Mouse (Mus musculus) liver, embryonic 11.5 days (tissue): ENCODE data around the gene Fbln2. TPM values are rescaled to one million over a fixed set of nuclear protein-coding genes. Genes with fewer than 3 reads are reported as not detected.
A peak's percentile ranks its signal among the peaks of the same experiment; 100 is the strongest.

Experiments
- ATAC-seq: fragments of 200-750 bp; cut with Nextera tagmentation; replicated peaks from 2 replicates; pipeline ENCODE4 v1.8.0; 2017; ENCODE audit warnings: moderate number of reproducible peaks, mild to moderate bottlenecking, moderate TSS enrichment, moderate library complexity; ENCODE audit not compliant: low FRiP score
- DNase-seq: peaks from one replicate; pipeline ENCODE4 v3.0.0-alpha.2; 2017; ENCODE audit warnings: low spot score
- H3K27ac ChIP-seq: fragments of 300-500 bp; sonication (generic); 2 replicates; pipeline ENCODE4 v1.5.1; 2014; ENCODE audit warnings: mild to moderate bottlenecking, low read depth, low read length, control low read depth
- H3K27me3 ChIP-seq: fragments of 300-500 bp; sonication (generic); replicated peaks from 2 replicates; pipeline ENCODE4 v1.6.1; 2014; ENCODE audit warnings: low read length, mixed read lengths; ENCODE audit not compliant: control insufficient read depth, insufficient read depth
- H3K36me3 ChIP-seq: fragments of 300-500 bp; sonication (generic); 2 replicates; pipeline ENCODE4 v1.6.1; 2014; ENCODE audit warnings: mild to moderate bottlenecking, low read length, moderate library complexity, mixed read lengths; ENCODE audit not compliant: control insufficient read depth, insufficient read depth
- H3K4me1 ChIP-seq: fragments of 300-500 bp; sonication (generic); replicated peaks from 2 replicates; pipeline ENCODE4 v1.6.1; 2014; ENCODE audit warnings: low read length, mixed read lengths; ENCODE audit not compliant: control insufficient read depth, insufficient read depth
- H3K4me2 ChIP-seq: fragments of 300-500 bp; sonication (generic); 2 replicates; pipeline ENCODE4 v1.6.1; 2014; ENCODE audit warnings: mild to moderate bottlenecking, control low read depth, moderate library complexity
- H3K4me3 ChIP-seq: fragments of 300-500 bp; sonication (generic); 2 replicates; pipeline ENCODE4 v1.5.1; 2014; ENCODE audit warnings: low read depth, low read length, control low read depth
- H3K9ac ChIP-seq: fragments of 300-500 bp; sonication (generic); 2 replicates; pipeline ENCODE4 v1.6.1; 2014; ENCODE audit warnings: low read depth, low read length, control low read depth
- H3K9me3 ChIP-seq: fragments of 300-500 bp; sonication (generic); 2 replicates; pipeline ENCODE4 v1.6.1; 2016; ENCODE audit warnings: low read length, inconsistent platforms, mixed read lengths; ENCODE audit not compliant: control insufficient read depth
- WGBS: fragments of 180-500 bp; shearing (Covaris S2); extraction: QIAGEN DNeasy Blood & Tissue Kit; methylation state at CpG from one replicate; pipeline ENCODE4 v1.1.7; 2014; 5-methylcytosine and 5-hydroxymethylcytosine counted together
- polyA plus RNA-seq: library from polyadenylated mRNA; unstranded; fragments of >200 nt; fragmentation: Nextera tagmentation; extraction: Ambion mirVana; gene quantifications from 2 replicates; pipeline ENCODE4 v1.2.1, GENCODE M21; 2014

The Fbln2 gene
- polyA plus RNA-seq, 1 experiment from 2014 or later = 33.3 TPM

DNA sequence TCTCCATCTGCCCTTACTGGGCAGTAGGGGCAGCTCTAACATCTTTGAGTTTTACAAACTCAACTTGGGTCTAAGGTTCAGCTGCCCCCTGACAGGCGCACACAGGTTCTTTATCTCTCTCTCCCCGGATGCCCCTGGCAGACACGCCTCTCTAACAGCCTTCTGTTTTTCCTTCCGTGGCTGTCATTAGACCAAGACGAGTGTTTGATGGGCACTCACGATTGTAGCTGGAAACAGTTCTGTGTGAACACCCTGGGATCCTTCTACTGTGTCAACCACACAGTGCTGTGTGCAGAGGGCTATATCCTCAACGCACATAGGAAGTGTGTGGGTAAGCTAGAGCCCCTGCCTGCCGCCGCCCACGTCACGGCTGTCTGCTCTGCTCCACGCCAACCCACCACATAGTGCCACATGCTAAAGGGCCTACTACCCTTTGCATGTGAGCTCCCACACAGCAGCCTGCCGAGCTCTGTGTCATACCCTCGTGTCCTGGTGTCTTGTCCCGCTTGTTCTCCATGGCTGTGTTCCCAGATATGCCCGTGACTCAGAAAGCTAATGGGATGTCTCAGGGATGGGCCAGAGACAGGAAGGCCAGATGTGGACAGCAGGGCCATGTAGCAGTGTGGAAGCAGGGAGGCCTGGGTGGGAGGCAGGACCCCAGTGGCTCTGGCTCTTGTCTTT is 47.3 kb downstream of the Fbln2 start:
- H3K9ac ChIP-seq = no peak overlapping the region
- H3K27me3 ChIP-seq = no peaks in the 10 kb centered on the region; the same call in 1 of the 2 replicates
- H3K4me3 ChIP-seq = no peak overlapping the region
- 66% methylated on average over 16 of the region's 16 CpGs for WGBS
- H3K4me1 ChIP-seq = no peaks in the 10 kb centered on the region
- no peak overlapping the region for H3K4me2 ChIP-seq
- no peaks in the 10 kb centered on the region for H3K9me3 ChIP-seq
- no peaks in the 10 kb centered on the region; the same call in 1 of the 2 replicates for H3K36me3 ChIP-seq
- H3K27ac ChIP-seq = no peak overlapping the region
- DNase-seq = no peak
- ATAC-seq = no peak

DNA sequence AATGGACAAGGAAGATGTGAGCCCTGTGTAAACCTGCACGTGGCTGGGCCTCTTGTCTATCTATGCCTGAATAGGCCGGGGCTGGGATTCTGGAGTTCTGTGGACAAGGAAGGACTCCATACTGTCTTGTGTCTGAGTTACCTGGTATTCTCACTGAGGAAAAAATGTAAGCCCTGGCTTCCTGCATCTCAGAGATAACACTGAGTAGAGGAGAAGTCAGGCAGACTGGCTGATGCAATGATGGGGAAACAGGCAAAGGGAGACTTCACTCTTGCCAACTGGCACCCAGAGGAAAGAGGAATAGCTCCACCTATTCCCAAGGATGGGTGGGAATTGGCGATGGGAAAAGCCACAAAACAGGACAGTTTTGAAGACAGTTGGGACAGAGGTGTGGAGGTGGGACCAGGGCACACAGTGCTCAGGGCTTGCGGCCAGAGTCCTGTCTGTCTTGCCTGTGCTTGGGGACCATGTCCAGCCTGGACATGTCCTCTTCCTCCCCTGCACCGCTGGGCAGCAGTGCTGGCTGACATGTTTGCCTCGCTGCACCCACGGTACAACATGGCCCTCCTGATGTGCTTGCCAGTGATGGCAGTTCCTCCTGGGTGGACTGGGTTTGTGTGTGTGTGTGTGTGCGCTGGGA is 48.2 kb downstream of the Fbln2 start:
- no peak overlapping the region for H3K9ac ChIP-seq
- H3K9me3 ChIP-seq = no peaks in the 10 kb centered on the region
- WGBS = 74% methylated on average over 8 of the region's 8 CpGs
- no peak overlapping the region for H3K27ac ChIP-seq
- H3K27me3 ChIP-seq = no peaks in the 10 kb centered on the region; the same call in 1 of the 2 replicates
- H3K4me2 ChIP-seq = no peak overlapping the region
- H3K4me1 ChIP-seq = no peaks in the 10 kb centered on the region
- H3K4me3 ChIP-seq = no peak overlapping the region
- H3K36me3 ChIP-seq = no peaks in the 10 kb centered on the region; the same call in 1 of the 2 replicates
- ATAC-seq (no peak), DNase-seq (no peak)

DNA sequence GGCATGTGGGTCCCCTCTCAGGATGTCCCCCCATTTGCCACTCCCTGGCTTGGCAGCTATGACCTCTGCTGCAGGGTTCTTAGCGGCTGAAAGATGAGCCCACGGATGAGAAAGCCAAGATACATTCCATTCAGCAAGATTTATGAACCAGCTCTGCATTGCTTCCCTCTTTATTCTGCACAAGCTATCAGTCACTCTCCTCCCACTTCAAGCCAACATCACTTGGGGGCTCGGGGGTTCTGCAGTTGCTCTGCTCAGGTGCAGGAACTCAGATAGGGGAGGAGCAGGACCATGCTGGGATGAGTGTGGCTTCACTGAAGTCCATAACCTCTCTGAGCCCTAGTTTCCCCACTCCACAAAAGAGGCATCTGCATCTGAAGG is 48.7 kb downstream of the Fbln2 start:
- H3K27ac ChIP-seq = no peak overlapping the region
- H3K4me1 ChIP-seq = no peaks in the 10 kb centered on the region
- no peak overlapping the region for H3K4me2 ChIP-seq
- no peak overlapping the region for H3K9ac ChIP-seq
- H3K4me3 ChIP-seq = no peak overlapping the region
- ATAC-seq (no peak), DNase-seq (no peak)
- WGBS = 55% methylated on average over 3 of the region's 3 CpGs
- no peaks in the 10 kb centered on the region for H3K9me3 ChIP-seq
- H3K27me3 ChIP-seq = no peaks in the 10 kb centered on the region; the same call in 1 of the 2 replicates
- no peaks in the 10 kb centered on the region; the same call in 1 of the 2 replicates for H3K36me3 ChIP-seq

DNA sequence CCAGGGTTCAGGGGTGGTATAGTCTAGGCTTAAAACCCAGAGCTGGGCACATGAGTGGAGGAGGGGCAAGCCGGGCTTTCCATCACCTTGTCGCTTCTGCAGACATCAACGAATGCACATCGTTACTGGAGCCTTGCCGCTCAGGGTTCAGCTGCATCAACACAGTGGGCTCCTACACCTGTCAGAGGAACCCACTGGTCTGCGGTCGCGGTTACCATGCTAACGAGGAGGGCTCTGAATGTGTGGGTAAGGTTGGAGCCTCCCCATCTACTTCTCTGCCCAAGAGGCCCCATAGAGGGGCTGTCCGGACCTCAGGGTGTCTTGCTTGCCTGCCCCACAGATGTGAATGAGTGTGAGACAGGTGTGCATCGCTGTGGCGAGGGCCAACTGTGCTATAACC is 53.4 kb downstream of the Fbln2 start:
- no peaks in the 10 kb centered on the region for H3K9me3 ChIP-seq
- no peak overlapping the region for H3K4me2 ChIP-seq
- no peak overlapping the region for H3K9ac ChIP-seq
- DNase-seq = no peak
- no peaks in the 10 kb centered on the region for H3K36me3 ChIP-seq
- 79% methylated on average over 12 of the region's 12 CpGs for WGBS
- H3K4me3 ChIP-seq = no peak overlapping the region
- no peaks in the 10 kb centered on the region for H3K4me1 ChIP-seq
- no peaks in the 10 kb centered on the region for H3K27me3 ChIP-seq
- H3K27ac ChIP-seq = no peak overlapping the region
- no peak for ATAC-seq

DNA sequence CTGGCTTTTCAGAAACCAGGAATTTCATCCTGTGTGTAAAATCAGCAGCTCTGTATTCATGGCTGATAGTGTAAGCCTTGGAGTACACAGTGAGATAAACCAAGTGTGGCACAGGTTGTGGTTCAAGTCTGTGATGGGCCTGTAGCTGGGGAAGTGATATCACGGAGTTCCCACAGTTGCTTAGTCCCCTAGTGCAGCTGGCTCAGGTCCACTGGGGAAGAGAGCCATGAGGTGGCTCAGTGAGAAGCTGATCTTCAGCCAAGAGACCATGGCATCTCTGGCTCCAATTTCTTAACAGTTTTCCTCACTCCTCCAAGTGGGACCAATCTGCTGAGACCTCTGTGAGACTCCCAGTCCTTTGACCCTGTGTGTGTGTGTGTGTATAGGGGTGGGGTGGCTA is 54.4 kb downstream of the Fbln2 start:
- no peaks in the 10 kb centered on the region for H3K4me1 ChIP-seq
- H3K27ac ChIP-seq = no peak overlapping the region
- H3K4me2 ChIP-seq = no peak overlapping the region
- no peak overlapping the region for H3K4me3 ChIP-seq
- ATAC-seq (no peak), DNase-seq (no peak)
- no peaks in the 10 kb centered on the region for H3K27me3 ChIP-seq
- H3K9me3 ChIP-seq = no peaks in the 10 kb centered on the region
- no peaks in the 10 kb centered on the region for H3K36me3 ChIP-seq
- 68% methylated on average over 1 of the region's 1 CpGs for WGBS
- H3K9ac ChIP-seq = no peak overlapping the region

DNA sequence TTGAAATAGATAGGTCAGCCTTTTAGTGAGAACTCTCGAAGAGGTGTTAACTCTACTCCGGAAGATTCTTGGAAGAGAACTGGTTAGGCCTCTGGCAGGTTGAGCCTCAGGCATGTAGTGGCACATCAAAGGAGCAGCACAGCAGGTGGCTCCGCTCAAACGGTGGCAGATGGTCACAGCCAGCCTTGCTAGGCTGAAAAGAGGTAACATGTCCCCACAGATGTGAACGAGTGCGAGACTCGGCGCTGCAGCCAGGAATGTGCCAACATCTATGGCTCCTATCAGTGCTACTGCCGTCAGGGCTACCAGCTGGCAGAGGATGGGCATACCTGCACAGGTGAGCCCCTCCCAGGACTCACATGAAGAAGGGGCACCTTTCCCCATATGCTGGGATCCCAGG is 56.1 kb downstream of the Fbln2 start:
- no peak overlapping the region for H3K4me3 ChIP-seq
- H3K4me1 ChIP-seq = no peaks in the 10 kb centered on the region
- no peaks in the 10 kb centered on the region for H3K36me3 ChIP-seq
- WGBS = 40% methylated on average over 9 of the region's 9 CpGs
- H3K27me3 ChIP-seq = no peaks in the 10 kb centered on the region
- no peak overlapping the region for H3K27ac ChIP-seq
- H3K4me2 ChIP-seq = no peak overlapping the region
- no peak for DNase-seq
- ATAC-seq = no peak
- H3K9ac ChIP-seq = no peak overlapping the region
- no peaks in the 10 kb centered on the region for H3K9me3 ChIP-seq

DNA sequence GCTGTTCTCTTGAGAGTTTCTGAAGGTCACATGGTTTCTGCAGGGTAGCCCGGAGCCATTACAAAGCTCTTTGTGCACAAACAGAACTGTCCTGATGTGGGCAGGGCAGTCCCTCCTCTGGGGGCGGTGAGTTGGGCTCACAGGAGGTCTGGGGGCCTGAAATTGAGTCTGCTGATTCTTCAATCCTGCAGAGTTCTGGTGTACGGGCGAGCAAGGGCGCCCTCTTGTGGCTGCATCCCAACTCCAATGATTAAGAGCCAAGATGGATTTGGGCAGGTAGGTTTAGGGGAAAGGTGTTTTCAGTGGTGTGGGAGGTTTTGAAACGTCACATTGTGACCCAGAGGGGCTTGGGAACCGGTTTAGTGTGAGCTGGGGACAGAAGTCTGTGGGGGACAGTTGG is 65.3 kb downstream of the Fbln2 start:
- H3K36me3 ChIP-seq = no peaks in the 10 kb centered on the region
- ATAC-seq (no peak; the same call in 1 of the 2 replicates), DNase-seq (peak; percentile 64)
- H3K27ac ChIP-seq = no peak overlapping the region
- H3K9ac ChIP-seq = no peak overlapping the region
- H3K4me1 ChIP-seq = no peaks in the 10 kb centered on the region
- no peak overlapping the region for H3K4me3 ChIP-seq
- H3K4me2 ChIP-seq = no peak overlapping the region
- no peaks in the 10 kb centered on the region for H3K9me3 ChIP-seq
- WGBS = 6% methylated on average over 7 of the region's 7 CpGs
- H3K27me3 ChIP-seq = peaks cover 9% of the 10 kb centered on the region

DNA sequence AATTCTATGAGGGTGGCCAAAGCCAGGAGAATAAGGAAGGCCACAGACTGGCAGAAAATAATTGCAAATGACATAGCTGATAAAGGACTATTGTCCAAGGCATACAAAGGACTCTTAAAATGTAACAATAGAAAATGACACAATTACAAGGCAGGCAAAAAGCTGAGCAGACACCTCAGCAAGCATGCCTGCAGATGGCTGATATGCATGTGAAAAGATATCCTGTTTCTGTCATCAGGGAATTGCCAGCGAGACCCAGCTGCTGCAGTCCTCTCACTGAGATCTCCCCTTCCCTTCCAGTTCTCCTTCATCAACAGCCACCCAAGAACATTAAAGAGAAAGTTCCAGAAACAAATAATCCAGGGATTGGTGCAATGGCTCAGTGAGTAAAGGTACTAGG is 66.0 kb downstream of the Fbln2 start:
- ATAC-seq = no peak
- no peak overlapping the region for H3K4me3 ChIP-seq

DNA sequence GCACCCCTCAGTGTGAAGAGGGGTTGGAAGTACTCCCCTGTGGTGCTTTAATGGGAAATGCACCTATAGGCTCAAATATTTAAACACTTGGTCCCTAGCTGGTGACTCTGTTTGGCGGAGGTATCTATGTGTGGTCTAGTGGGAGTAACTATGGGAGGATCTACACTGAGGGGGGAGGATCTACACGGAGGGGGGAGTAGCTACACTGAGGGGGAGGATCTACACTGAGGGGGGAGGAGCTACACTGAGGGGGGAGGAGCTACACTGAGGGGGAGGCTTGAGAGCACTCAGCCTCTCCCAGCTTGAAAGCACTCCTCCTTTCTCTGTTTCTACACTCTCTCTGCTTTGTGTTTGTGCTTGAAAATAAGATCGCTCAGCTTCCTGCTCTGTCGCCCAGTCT is 67.2 kb downstream of the Fbln2 start:
- Histone ChIP-seq H3K36me3 (no peaks in the 10 kb centered on the region), H3K9me3 (no peaks in the 10 kb centered on the region), H3K9ac (no peak overlapping the region), H3K4me2 (no peak overlapping the region), H3K27ac (no peak overlapping the region), H3K4me3 (no peak overlapping the region), H3K4me1 (no peaks in the 10 kb centered on the region), H3K27me3 (peaks cover 26% of the 10 kb centered on the region)
- ATAC-seq (no peak), DNase-seq (no peak)
- 29% methylated on average over 4 of the region's 4 CpGs for WGBS

More for the DNA sequence above, 66.0 kb downstream of the Fbln2 start:
- H3K36me3 ChIP-seq = no peaks in the 10 kb centered on the region
- peaks cover 15% of the 10 kb centered on the region for H3K27me3 ChIP-seq
- no peak overlapping the region for H3K9ac ChIP-seq
- H3K4me2 ChIP-seq = no peak overlapping the region
- no peaks in the 10 kb centered on the region for H3K9me3 ChIP-seq
- DNase-seq = no peak
- whole genome bisulfite sequencing = 52% methylated on average over 1 of the region's 1 CpGs
- H3K4me1 ChIP-seq = no peaks in the 10 kb centered on the region
- H3K27ac ChIP-seq = no peak overlapping the region
